Mouse (Mus musculus): ENCODE data around the gene Znrd1. TPM values are rescaled to one million over a fixed set of nuclear protein-coding genes. Genes with fewer than 3 reads are reported as not detected.

Gene Znrd1
- polyA plus RNA-seq, 1 experiment, result 40.6 TPM

DNA sequence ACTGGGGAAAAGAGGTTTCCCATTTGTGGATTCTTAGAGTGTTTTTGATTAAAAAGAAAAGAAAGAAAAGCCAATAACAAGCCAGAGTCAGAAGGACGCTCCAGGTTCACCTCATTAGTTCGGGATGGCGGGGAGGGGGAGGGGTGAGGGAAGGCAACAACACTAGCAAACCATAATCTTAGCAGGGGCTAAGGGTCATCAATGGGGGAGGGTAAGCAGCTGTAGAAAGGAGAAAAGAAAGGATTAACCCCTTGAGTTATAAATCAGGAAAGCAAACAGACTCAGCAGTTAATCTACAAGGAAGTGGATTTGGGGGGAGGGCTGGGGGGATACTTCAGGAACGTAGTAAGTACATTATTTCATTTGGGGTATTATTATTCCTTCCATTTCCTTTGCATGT, 23.5 kb upstream of the Znrd1 start:
- TF ChIP-seq CTCF (IDR thresholded peaks at IDR 0.05; ENCODE audit: borderline replicate concordance, insufficient read depth, low read depth, low read length), result no peak
- TF ChIP-seq POLR2A (IDR thresholded peaks at IDR 0.05; ENCODE audit: borderline replicate concordance, insufficient read depth, low read length), result no peak
- Histone ChIP-seq H3K27me3 (ENCODE audit: control insufficient read depth, insufficient read depth, low read length) (no peaks in the 10 kb centered on the region), H3K27ac (ENCODE audit: insufficient read depth, low read length) (no peak overlapping the region), H3K4me3 (replicated peaks; ENCODE audit: insufficient read depth, low read depth, low read length) (no peak overlapping the region), H3K4me1 (ENCODE audit: control insufficient read depth, insufficient read depth, low read length) (no peaks in the 10 kb centered on the region)
- 28% methylated on average over 4 of the region's 4 CpGs for WGBS
- DNase-seq, result no peak

DNA sequence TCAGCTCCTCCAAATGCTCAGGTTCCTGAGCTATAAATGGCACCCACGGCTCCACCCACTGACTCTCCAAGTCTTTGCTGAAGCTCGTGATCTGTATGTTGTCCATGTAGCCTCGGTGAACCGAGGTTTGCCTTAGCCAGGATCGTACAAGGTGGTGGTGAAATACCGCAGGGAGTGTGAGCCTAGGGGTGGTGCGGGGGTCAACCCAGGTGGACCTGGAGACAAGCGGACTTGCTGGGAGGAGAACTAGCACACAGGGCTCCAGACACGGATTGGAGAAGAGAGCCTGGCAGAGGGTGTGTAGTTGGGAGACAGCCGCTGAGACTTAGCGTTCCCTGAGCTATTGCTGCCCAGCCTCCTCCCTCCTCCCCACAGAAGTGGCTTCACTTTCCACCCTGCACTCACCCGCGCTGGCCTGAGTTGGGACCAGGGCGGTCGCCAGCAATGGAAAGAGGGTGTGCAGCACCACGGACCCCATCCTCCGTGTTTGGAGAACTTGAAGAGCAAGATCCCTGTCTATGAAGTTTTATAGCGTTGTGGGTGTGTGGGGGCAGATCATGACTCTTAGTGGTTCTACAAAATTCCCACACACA, 23.0 kb upstream of the Znrd1 start, which contains the start of gene 2410137M14Rik:
2410137M14Rik (minus strand) TSS at position 17 of the 593 bp plus-strand sequence.
- Histone ChIP-seq H3K27me3 (ENCODE audit: control insufficient read depth, insufficient read depth, low read length) (no peaks in the 10 kb centered on the region), H3K4me3 (replicated peaks; ENCODE audit: insufficient read depth, low read depth, low read length) (no peak within 1 kb of the TSS), H3K27ac (ENCODE audit: insufficient read depth, low read length) (no peak within 1 kb of the TSS), H3K4me1 (ENCODE audit: control insufficient read depth, insufficient read depth, low read length) (no peaks in the 10 kb centered on the region)
- TF ChIP-seq POLR2A (IDR thresholded peaks at IDR 0.05; ENCODE audit: borderline replicate concordance, insufficient read depth, low read length) (no peak), CTCF (IDR thresholded peaks at IDR 0.05; ENCODE audit: borderline replicate concordance, insufficient read depth, low read depth, low read length) (no peak)
- 15% methylated on average over 18 of the region's 18 CpGs for WGBS
- DNase-seq, result no peak

DNA sequence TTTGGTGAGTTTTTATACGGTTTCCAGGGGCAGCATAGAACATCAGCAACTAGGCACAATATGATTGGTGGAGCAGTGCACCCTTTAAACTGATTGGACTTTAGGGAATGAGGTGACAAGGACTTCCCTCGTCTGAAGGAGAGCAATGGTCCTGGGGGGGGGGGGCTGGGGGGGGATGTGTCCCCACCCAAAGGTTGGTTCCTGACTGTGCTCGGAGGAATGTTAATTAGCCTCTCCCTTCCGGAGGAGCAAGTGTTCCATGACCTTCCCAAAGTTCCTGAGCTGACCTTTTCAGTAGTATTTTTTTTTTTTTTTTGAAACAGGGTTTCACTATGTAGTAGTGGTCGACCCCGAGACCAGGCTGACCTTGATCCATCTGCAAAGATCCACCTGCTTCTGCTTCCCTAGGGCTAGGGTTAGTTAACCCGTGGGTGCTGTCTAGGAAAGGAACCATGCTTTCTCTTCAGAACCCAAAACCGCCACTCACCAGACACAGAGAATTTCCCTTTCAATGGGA, 15.0 kb upstream of the Znrd1 start:
- H3K4me1 ChIP-seq (ENCODE audit: control insufficient read depth, insufficient read depth, low read length), result no peaks in the 10 kb centered on the region

DNA sequence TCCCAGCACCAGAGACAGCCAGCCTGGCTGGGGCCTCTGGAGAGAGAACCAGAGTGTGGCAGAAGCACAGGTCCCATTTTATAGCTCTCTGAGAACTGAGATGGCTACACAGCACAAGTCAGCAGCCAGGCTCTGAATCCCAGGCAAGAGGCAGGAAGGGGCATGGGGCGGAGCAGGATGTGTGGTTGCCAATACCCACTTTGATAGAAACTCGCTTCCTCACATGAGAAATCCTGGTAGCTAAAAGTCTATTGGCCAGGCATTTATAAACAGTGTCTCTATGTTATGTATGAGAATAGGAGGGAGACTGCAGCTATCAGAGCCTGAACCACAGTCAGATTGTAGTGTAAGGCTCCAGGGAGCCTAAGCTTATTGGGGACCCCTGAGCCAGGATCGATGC, 14.4 kb upstream of the Znrd1 start:
- no peak overlapping the region for H3K4me3 ChIP-seq (replicated peaks; ENCODE audit: insufficient read depth, low read depth, low read length)
- H3K27me3 ChIP-seq (ENCODE audit: control insufficient read depth, insufficient read depth, low read length), result no peaks in the 10 kb centered on the region
- H3K4me1 ChIP-seq (ENCODE audit: control insufficient read depth, insufficient read depth, low read length), result no peaks in the 10 kb centered on the region
- no peak for DNase-seq
- H3K27ac ChIP-seq (ENCODE audit: insufficient read depth, low read length), result no peak overlapping the region
- no peak for TF ChIP-seq CTCF (IDR thresholded peaks at IDR 0.05; ENCODE audit: borderline replicate concordance, insufficient read depth, low read depth, low read length)
- TF ChIP-seq POLR2A (IDR thresholded peaks at IDR 0.05; ENCODE audit: borderline replicate concordance, insufficient read depth, low read length), result no peak
- WGBS, result 79% methylated on average over 3 of the region's 3 CpGs

More for the DNA sequence above, 15.0 kb upstream of the Znrd1 start:
- TF ChIP-seq CTCF (IDR thresholded peaks at IDR 0.05; ENCODE audit: borderline replicate concordance, insufficient read depth, low read depth, low read length) (no peak), POLR2A (IDR thresholded peaks at IDR 0.05; ENCODE audit: borderline replicate concordance, insufficient read depth, low read length) (no peak)
- H3K27me3 ChIP-seq (ENCODE audit: control insufficient read depth, insufficient read depth, low read length), result no peaks in the 10 kb centered on the region
- H3K4me3 ChIP-seq (replicated peaks; ENCODE audit: insufficient read depth, low read depth, low read length), result no peak overlapping the region
- no peak overlapping the region for H3K27ac ChIP-seq (ENCODE audit: insufficient read depth, low read length)
- DNase-seq, result no peak
- 70% methylated on average over 8 of the region's 8 CpGs for WGBS

DNA sequence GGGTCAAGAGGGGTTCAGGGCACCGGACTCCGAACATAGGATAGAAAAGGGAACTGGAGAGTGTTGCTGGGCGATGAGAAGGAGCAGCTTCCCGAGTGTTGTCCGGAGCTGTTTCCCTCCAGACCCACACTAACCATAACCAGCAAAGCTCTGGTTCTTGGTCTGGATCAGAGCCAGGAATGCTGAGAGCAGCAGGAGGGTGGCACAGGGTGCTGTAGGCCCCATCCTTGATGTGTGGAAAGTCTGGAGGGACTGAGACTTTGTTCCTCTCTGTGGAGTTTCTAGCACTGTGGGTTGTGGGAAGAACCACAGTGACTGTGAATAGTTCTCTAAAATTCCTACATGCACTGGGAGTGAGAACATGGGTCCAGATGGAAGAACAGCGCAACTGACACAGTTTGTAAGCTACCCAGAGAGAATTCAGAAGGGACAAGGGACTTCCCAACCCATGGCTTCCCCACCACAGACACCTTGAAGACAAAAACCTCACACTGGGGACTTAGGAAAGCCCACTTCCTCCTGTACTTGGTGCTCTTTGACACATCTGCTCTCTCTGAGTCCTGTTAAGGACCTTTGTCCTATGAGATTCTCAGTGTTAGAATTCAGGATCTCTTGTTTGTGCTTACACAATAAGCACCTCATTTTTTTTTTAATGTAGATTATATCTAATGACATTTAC, 13.0 kb upstream of the Znrd1 start:
- 82% methylated on average over 6 of the region's 6 CpGs for WGBS
- no peak for TF ChIP-seq POLR2A (IDR thresholded peaks at IDR 0.05; ENCODE audit: borderline replicate concordance, insufficient read depth, low read length)
- TF ChIP-seq CTCF (IDR thresholded peaks at IDR 0.05; ENCODE audit: borderline replicate concordance, insufficient read depth, low read depth, low read length), result no peak
- H3K27ac ChIP-seq (ENCODE audit: insufficient read depth, low read length), result no peak overlapping the region
- DNase-seq, result no peak
- H3K4me3 ChIP-seq (replicated peaks; ENCODE audit: insufficient read depth, low read depth, low read length), result no peak overlapping the region
- no peaks in the 10 kb centered on the region for H3K27me3 ChIP-seq (ENCODE audit: control insufficient read depth, insufficient read depth, low read length)
- no peaks in the 10 kb centered on the region for H3K4me1 ChIP-seq (ENCODE audit: control insufficient read depth, insufficient read depth, low read length)

GRCm38 (mm10) chr17:36970316-36970890, 12.0 kb upstream of the Znrd1 start:
- DNase-seq, result no peak
- H3K4me1 ChIP-seq (ENCODE audit: control insufficient read depth, insufficient read depth, low read length), result no peaks in the 10 kb centered on the region
- H3K4me3 ChIP-seq (replicated peaks; ENCODE audit: insufficient read depth, low read depth, low read length), result no peak overlapping the region
- TF ChIP-seq POLR2A (IDR thresholded peaks at IDR 0.05; ENCODE audit: borderline replicate concordance, insufficient read depth, low read length) (no peak), CTCF (IDR thresholded peaks at IDR 0.05; ENCODE audit: borderline replicate concordance, insufficient read depth, low read depth, low read length) (no peak)
- H3K27ac ChIP-seq (ENCODE audit: insufficient read depth, low read length), result no peak overlapping the region
- no peaks in the 10 kb centered on the region for H3K27me3 ChIP-seq (ENCODE audit: control insufficient read depth, insufficient read depth, low read length)
- 86% methylated on average over 14 of the region's 14 CpGs for WGBS

DNA sequence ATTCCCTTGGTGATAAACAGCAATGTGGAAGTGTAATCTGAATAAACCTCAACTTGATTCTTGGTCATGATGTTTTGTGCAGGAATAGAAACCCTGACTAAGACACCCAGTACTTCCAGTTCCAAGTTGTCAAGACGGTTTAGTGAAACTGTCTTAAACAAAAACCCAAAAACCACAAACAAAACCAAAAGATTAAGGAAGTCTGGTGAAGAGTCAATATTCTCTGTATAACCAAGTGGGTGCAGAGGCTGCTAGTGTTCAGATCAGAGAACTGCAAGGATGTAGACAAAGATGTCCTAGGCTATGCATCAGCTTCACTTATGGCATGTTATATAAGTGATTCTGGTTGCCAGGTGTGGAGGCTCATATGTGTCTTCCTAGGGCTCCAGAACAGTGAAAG, 8.5 kb upstream of the Znrd1 start:
- Histone ChIP-seq H3K27ac (ENCODE audit: insufficient read depth, low read length) (no peak overlapping the region), H3K27me3 (ENCODE audit: control insufficient read depth, insufficient read depth, low read length) (no peaks in the 10 kb centered on the region), H3K4me1 (ENCODE audit: control insufficient read depth, insufficient read depth, low read length) (no peaks in the 10 kb centered on the region), H3K4me3 (replicated peaks; ENCODE audit: insufficient read depth, low read depth, low read length) (no peak overlapping the region)
- no peak for TF ChIP-seq POLR2A (IDR thresholded peaks at IDR 0.05; ENCODE audit: borderline replicate concordance, insufficient read depth, low read length)
- TF ChIP-seq CTCF (IDR thresholded peaks at IDR 0.05; ENCODE audit: borderline replicate concordance, insufficient read depth, low read depth, low read length), result no peak
- DNase-seq, result no peak
- WGBS, result 80% methylated on average over 1 of the region's 1 CpGs
